Mouse (Mus musculus) C2C12 (cell line): Measurements from ENCODE around the gene Fam131c. TPM values are rescaled to one million over a fixed set of nuclear protein-coding genes. Genes with fewer than 3 reads are reported as not detected.

ENCODE experiments used
- H3K27me3 ChIP-seq: one replicate; pipeline ENCODE4 v1.6.1; 2011; ENCODE audit not compliant: control insufficient read depth, insufficient read depth, insufficient read length
- H3K36me3 ChIP-seq: one replicate; pipeline ENCODE4 v1.6.1; 2011; ENCODE audit not compliant: control insufficient read depth, insufficient read depth
- H3K4me3 ChIP-seq: one replicate; pipeline ENCODE4 v1.5.1; 2011; ENCODE audit warnings: mild to moderate bottlenecking, control low read depth; ENCODE audit not compliant: poor library complexity, insufficient read depth, severe bottlenecking
- H3K79me2 ChIP-seq: one replicate; pipeline ENCODE4 v1.6.1; 2011; ENCODE audit not compliant: control insufficient read depth, insufficient read depth
- H3K79me3 ChIP-seq: one replicate; pipeline ENCODE4 v1.6.1; 2011; ENCODE audit warnings: low read depth, control low read depth
- H3ac ChIP-seq: one replicate; pipeline ENCODE3; 2011; ENCODE audit warnings: low read depth; ENCODE audit not compliant: control insufficient read depth, insufficient read length
- CEBPB ChIP-seq: IDR thresholded peaks from one replicate; pipeline ENCODE4 v1.6.1; 2011; ENCODE audit warnings: low read depth, mild to moderate bottlenecking, control low read depth, moderate library complexity
- CTCF ChIP-seq: IDR thresholded peaks from one replicate; pipeline ENCODE4 v1.5.1; 2011; ENCODE audit not compliant: control insufficient read depth, insufficient read depth, insufficient read length
- FOSL1 ChIP-seq: IDR thresholded peaks from one replicate; pipeline ENCODE4 v1.8.0; 2011; ENCODE audit warnings: mild to moderate bottlenecking, low read length; ENCODE audit not compliant: poor library complexity, insufficient read depth, severe bottlenecking
- MAX ChIP-seq: IDR thresholded peaks from one replicate; pipeline ENCODE4 v1.6.1; 2011; ENCODE audit warnings: mild to moderate bottlenecking, control low read depth
- MYOD1 ChIP-seq: IDR thresholded peaks from one replicate; pipeline ENCODE4 v1.6.1; 2011; ENCODE audit warnings: low read depth; ENCODE audit not compliant: control insufficient read depth, insufficient read length
- MYOG ChIP-seq: IDR thresholded peaks from one replicate; pipeline ENCODE4 v1.6.1; 2011; ENCODE audit not compliant: control insufficient read depth, insufficient read length; ENCODE audit errors: extremely low read depth
- USF1 ChIP-seq: IDR thresholded peaks from one replicate; pipeline ENCODE4 v1.6.1; 2011; ENCODE audit warnings: low read depth, mild to moderate bottlenecking, control low read depth, moderate library complexity
- polyA plus RNA-seq: library from polyadenylated mRNA; unstranded; fragments of >200 nt; fragmentation: generic; extraction: Trizol; gene quantifications from one replicate; pipeline ENCODE4 v1.2.1, GENCODE M21; 2012; ENCODE audit warnings: missing spikeins

Gene Fam131c
- polyA plus RNA-seq, 1 experiment = 1.9 TPM

DNA sequence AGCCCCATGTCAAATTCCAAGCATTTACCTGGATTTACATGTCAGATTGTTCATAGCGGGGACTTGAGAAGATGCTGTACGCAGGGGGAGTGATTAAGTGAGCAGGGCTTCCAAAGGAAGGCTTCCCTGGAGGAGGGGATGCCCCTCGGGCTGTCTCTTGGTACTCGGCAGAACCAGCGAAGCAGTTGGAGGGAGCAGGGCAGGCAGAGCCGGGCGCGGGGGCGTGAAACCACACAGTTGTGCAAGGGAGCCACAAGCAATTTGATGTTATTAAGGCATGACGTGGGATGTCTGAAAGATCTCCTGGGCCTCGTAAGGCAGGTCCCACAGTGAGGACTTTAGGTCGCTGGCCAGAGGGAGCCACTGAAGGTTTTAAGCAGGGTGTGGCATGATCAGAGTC is 38.1 kb upstream of the Fam131c start:
- no peak overlapping the region for H3ac ChIP-seq
- peaks cover 48% of the 10 kb centered on the region for H3K36me3 ChIP-seq
- no peaks in the 10 kb centered on the region for H3K27me3 ChIP-seq
- H3K4me3 ChIP-seq = no peak overlapping the region
- TF ChIP-seq MYOD1 = no peak
- peak; percentile 18 for TF ChIP-seq MAX
- no peak for TF ChIP-seq USF1
- TF ChIP-seq MYOG = no peak
- TF ChIP-seq CEBPB = peak; percentile 92
- TF ChIP-seq FOSL1 = no peak
- TF ChIP-seq CTCF = no peak
- peaks cover 2% of the 10 kb centered on the region for H3K79me3 ChIP-seq
- peaks cover 14% of the 10 kb centered on the region for H3K79me2 ChIP-seq

DNA sequence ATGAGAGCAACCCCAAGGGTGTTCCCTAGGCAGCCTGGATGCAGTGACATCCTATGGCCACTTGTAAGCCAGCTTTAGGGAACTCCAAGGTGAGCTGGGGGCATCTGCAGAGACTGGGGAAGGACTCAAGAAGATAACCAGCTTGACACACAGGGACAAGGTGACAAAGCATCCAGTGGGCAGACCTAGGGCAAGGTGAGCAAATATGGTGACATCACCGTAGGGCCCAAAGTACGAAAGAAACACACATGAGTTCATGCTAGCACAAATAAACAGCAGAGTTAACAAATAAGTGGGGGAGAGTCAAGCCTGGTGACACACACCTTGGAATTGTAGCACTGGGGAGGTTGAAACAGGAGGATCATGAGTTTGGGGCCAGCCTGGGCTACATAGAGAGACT is 36.6 kb upstream of the Fam131c start:
- Histone ChIP-seq H3K4me3 (no peak overlapping the region), H3ac (no peak overlapping the region), H3K79me3 (peaks cover 2% of the 10 kb centered on the region), H3K79me2 (peaks cover 4% of the 10 kb centered on the region), H3K36me3 (peaks cover 33% of the 10 kb centered on the region), H3K27me3 (no peaks in the 10 kb centered on the region)
- TF ChIP-seq USF1 (no peak), CEBPB (no peak), MAX (no peak), MYOD1 (no peak), FOSL1 (no peak), MYOG (no peak), CTCF (no peak)

DNA sequence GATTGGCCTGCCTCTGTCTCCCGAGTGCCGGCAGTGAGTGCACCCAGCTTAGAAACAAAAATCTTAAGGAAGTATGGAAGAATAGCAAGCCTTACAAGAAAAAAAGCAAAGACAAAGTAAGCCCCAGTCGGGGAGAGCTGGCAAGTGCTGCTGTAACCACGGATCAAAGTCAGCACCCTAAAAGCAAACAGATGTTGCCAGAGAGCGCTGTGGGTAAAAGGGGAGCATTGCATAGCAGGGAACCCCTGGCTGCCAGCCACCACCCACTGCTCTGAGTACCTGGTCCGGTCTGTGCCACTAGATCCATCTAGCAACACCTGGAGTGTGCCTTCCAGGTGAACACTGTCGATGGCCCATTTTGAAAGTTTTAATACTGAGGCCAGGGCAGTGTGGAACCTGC is 35.8 kb upstream of the Fam131c start:
- TF ChIP-seq MYOG = no peak
- no peak for TF ChIP-seq MAX
- Histone ChIP-seq H3K36me3 (peaks cover 25% of the 10 kb centered on the region), H3K79me2 (no peaks in the 10 kb centered on the region), H3K79me3 (no peaks in the 10 kb centered on the region), H3ac (no peak overlapping the region), H3K4me3 (no peak overlapping the region), H3K27me3 (no peaks in the 10 kb centered on the region)

DNA sequence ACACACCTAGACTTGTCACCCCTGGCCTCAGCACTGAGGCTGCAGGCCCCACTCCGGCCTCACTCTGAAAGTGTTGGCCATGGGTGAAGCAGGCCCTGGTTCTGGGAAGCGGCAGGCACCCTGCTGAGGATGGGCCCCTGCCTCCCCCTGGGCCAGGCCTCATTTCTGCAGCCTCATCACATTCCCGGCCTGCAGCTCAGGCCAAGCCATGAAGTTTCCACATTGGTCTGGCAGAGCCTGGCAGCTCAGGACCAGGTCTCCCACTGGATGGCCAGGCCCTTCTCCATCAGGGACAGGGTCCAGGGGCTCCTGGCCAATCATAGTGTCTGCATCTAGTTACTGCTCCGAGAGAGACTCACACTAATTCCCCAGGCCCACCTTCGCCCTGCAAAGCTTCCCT is 33.3 kb upstream of the Fam131c start:
- Histone ChIP-seq H3K36me3 (peaks cover under 1% of the 10 kb centered on the region), H3K79me3 (no peaks in the 10 kb centered on the region), H3K4me3 (no peak overlapping the region), H3ac (no peak overlapping the region), H3K27me3 (no peaks in the 10 kb centered on the region), H3K79me2 (no peaks in the 10 kb centered on the region)
- TF ChIP-seq FOSL1 = no peak
- no peak for TF ChIP-seq MAX
- TF ChIP-seq CEBPB = no peak
- TF ChIP-seq MYOD1 = no peak
- no peak for TF ChIP-seq USF1
- no peak for TF ChIP-seq MYOG
- no peak for TF ChIP-seq CTCF

DNA sequence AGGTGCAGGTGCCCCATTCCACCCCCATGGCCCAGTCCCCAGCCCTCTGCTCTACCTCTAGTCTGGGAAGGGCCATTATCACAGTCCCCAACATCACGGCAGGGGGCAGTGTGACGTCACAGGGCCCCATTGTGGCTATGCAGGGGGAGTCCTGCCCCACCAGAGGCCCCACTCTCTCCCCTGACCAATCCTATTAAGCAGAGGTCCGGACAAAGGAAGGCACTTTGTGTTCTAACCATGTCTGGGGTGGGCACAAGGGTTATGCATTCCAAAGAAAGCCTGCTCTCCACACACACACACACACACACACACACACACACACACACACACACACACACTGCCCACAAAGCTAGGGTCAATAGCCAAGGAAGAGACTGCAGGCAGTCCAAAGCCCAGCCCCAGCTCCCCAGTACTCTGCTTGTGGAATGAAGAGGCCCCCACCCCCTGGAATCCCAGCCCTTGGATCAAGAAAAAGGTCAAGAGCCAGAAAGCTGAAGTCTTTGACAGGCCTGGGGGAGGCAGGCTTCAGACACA is 32.7 kb upstream of the Fam131c start:
- Histone ChIP-seq H3K4me3 (no peak overlapping the region), H3K79me3 (no peaks in the 10 kb centered on the region), H3K36me3 (no peaks in the 10 kb centered on the region), H3ac (no peak overlapping the region), H3K79me2 (no peaks in the 10 kb centered on the region), H3K27me3 (no peaks in the 10 kb centered on the region)
- no peak for TF ChIP-seq CEBPB
- TF ChIP-seq MYOG = no peak
- TF ChIP-seq MAX = no peak
- TF ChIP-seq MYOD1 = no peak
- TF ChIP-seq CTCF = no peak
- no peak for TF ChIP-seq USF1
- TF ChIP-seq FOSL1 = no peak

DNA sequence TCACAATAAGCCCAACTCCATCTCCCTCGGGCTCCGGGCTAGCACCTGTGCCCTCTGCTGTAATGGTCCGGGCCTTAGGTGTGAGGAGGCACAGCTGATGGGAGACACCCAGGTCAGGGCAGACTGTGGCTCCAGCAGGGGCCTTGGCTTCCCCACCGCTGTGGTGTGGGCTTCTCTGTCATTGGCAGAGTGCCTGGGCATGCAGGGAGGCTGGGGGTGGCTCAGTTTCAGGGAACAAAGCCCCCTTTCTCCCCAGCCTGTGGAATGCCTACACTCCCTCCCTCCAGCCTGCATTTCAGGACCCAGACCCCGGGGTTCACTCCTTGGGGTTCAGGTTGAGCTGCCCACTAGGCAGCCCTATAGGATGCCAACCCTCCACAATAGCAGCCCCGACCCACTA is 31.8 kb upstream of the Fam131c start:
- no peaks in the 10 kb centered on the region for H3K36me3 ChIP-seq
- no peak overlapping the region for H3ac ChIP-seq
- H3K4me3 ChIP-seq = no peak overlapping the region
- H3K27me3 ChIP-seq = no peaks in the 10 kb centered on the region
- no peaks in the 10 kb centered on the region for H3K79me3 ChIP-seq
- H3K79me2 ChIP-seq = no peaks in the 10 kb centered on the region
- TF ChIP-seq USF1 (no peak), MAX (no peak), CEBPB (no peak), FOSL1 (no peak), CTCF (no peak), MYOD1 (no peak), MYOG (no peak)

DNA sequence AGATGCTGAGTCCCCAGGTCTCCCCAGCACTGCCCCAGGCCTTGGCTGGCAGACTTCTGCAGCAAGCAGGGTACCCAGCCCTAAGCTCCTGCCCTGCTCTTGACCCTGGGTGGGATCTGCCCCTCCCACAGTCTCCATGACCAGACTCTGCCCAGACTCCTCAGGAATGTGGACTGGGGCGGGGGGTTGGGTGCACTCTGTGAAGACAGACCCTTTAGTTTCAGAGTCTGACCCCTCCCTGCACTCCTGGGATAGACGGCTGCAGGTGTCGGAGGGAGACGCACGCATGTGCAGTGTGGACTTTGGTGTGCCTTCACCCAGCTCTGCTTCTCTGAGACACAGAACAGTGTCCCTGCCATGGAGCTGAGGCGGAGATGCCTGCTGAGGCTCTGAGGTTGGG is 30.0 kb upstream of the Fam131c start:
- no peak for TF ChIP-seq CEBPB
- no peak for TF ChIP-seq USF1
- TF ChIP-seq CTCF = no peak
- TF ChIP-seq MYOD1 = no peak
- no peak for TF ChIP-seq MYOG
- no peaks in the 10 kb centered on the region for H3K79me3 ChIP-seq
- no peak overlapping the region for H3ac ChIP-seq
- no peaks in the 10 kb centered on the region for H3K79me2 ChIP-seq
- no peaks in the 10 kb centered on the region for H3K36me3 ChIP-seq
- no peak overlapping the region for H3K4me3 ChIP-seq
- H3K27me3 ChIP-seq = no peaks in the 10 kb centered on the region
